ENCODE assay signal across 12 mouse cellular contexts in the genomic region with DNA sequence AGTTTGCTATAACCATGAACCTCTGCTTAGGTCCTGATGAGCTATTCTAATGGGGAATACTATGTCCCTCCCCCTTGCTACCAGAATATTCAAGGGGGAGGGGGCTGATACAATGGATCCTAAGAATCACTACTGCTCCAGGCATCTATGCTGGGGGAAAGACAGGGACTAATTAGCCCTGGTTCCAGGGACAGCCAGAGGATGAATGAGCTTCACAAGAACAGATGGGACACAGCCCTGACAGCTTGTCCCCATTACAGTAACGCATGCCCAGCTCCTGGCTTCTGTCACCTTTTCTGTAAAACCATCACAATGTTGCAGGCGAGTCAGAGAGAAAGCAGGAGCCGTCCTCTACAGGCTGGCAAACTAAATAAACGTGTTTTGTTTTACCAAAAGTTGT. TPM values are rescaled to one million over a fixed set of nuclear protein-coding genes. Genes with fewer than 3 reads are reported as not detected.
DNase-seq lines count a peak whose midpoint lies in the region; ATAC-seq lines count a peak whose summit lies in the region.
"Had no signal": no experiment of that assay in that cellular context is flagged by ENCODE, and none has a peak within 500 bp of the region (broad histone marks: within the 10 kb centered on the region; RNA-seq: fewer than 3 reads in every experiment).

No protein-coding gene starts in this region.

- WGBS in forebrain, embryonic 12.5 days: 58% methylated on average over 4 of the region's 4 CpGs
- 73% methylated on average over 4 of the region's 4 CpGs for WGBS in midbrain, embryonic 12.5 days

- DNase-seq in cerebellum, postnatal 4 days (ENCODE audit: low spot score in 2 of 2): no peak
- peak; percentile 28 for DNase-seq in cerebellum, adult 11 months
- no peak for DNase-seq in lung, adult 18-20 months
- no peak for DNase-seq in urinary bladder, postnatal 25 days (ENCODE audit: low spot score)
- DNase-seq in ovary, postnatal 10 days (ENCODE audit: low spot score): no peak
- DNase-seq: gastrocnemius, postnatal 14 days; heart, postnatal 10 days; lung, embryonic 14.5 days had no signal

- no peaks in the 10 kb centered on the region for H3K27me3 ChIP-seq in forebrain, embryonic 12.5 days
- no peaks in the 10 kb centered on the region for H3K27me3 ChIP-seq in midbrain, embryonic 12.5 days

- no peak overlapping the region for H3K4me3 ChIP-seq in forebrain, embryonic 12.5 days (replicated peaks)
- no peak overlapping the region for H3K4me3 ChIP-seq in midbrain, embryonic 12.5 days
- H3K4me3 ChIP-seq: erythroblast, embryonic 14.5 days had no signal

- H3K4me1 ChIP-seq in forebrain, embryonic 12.5 days: 0 out of 2 replicates have a peak, but pooled peaks cover 3% of the 10 kb centered on the region
- H3K4me1 ChIP-seq in midbrain, embryonic 12.5 days: peaks cover 10% of the 10 kb centered on the region

- H3K4me2 ChIP-seq in forebrain, embryonic 12.5 days: no peak overlapping the region
- H3K4me2 ChIP-seq in midbrain, embryonic 12.5 days (replicated peaks): no peak overlapping the region
- H3K4me2 ChIP-seq: lung, embryonic 14.5 days had no signal

- H3K36me3 ChIP-seq in forebrain, embryonic 12.5 days (replicated peaks): no peaks in the 10 kb centered on the region
- H3K36me3 ChIP-seq in midbrain, embryonic 12.5 days: no peaks in the 10 kb centered on the region

- 0 out of 2 replicates have a peak overlapping the region, but pooled peaks have one; percentile 46 for H3K27ac ChIP-seq in forebrain, embryonic 12.5 days
- no peak overlapping the region for H3K27ac ChIP-seq in midbrain, embryonic 12.5 days (replicated peaks)

- ATAC-seq in cerebellum, adult (ENCODE audit: insufficient number of reproducible peaks, low FRiP score, low TSS enrichment): peak; percentile 81
- peak; percentile 73 for ATAC-seq in forebrain, embryonic 12.5 days (ENCODE audit: low FRiP score)
- peak; percentile 79 for ATAC-seq in midbrain, embryonic 12.5 days (ENCODE audit: low FRiP score, low read depth)

- H3K9ac ChIP-seq in forebrain, embryonic 12.5 days: no peak overlapping the region
- no peak overlapping the region for H3K9ac ChIP-seq in midbrain, embryonic 12.5 days (replicated peaks)
- H3K9ac ChIP-seq: lung, embryonic 14.5 days had no signal

- H3K9me3 ChIP-seq in forebrain, embryonic 12.5 days: no peaks in the 10 kb centered on the region
- H3K9me3 ChIP-seq in midbrain, embryonic 12.5 days: no peaks in the 10 kb centered on the region

RNA-seq across cellular contexts. Expression of a gene that starts 48.4 kb away (rescaled TPM):
- polyA plus RNA-seq in forebrain, embryonic 12.5 days (2016; fragmentation: Nextera tagmentation; extraction: Ambion mirVana): 140 TPM in 2 replicates
- 150 TPM in 2 replicates for polyA plus RNA-seq in midbrain, embryonic 12.5 days (2016; fragmentation: Nextera tagmentation; extraction: Ambion mirVana)
